Mouse (Mus musculus): ENCODE results near the gene Spag8. TPM values are rescaled to one million over a fixed set of nuclear protein-coding genes. Genes with fewer than 3 reads are reported as not detected.

Gene Spag8
- polyA plus RNA-seq (2011; ENCODE audit: insufficient read depth, insufficient read length, low read depth, missing spikeins) = 0.50 and 0.97 TPM in 2 replicates

DNA sequence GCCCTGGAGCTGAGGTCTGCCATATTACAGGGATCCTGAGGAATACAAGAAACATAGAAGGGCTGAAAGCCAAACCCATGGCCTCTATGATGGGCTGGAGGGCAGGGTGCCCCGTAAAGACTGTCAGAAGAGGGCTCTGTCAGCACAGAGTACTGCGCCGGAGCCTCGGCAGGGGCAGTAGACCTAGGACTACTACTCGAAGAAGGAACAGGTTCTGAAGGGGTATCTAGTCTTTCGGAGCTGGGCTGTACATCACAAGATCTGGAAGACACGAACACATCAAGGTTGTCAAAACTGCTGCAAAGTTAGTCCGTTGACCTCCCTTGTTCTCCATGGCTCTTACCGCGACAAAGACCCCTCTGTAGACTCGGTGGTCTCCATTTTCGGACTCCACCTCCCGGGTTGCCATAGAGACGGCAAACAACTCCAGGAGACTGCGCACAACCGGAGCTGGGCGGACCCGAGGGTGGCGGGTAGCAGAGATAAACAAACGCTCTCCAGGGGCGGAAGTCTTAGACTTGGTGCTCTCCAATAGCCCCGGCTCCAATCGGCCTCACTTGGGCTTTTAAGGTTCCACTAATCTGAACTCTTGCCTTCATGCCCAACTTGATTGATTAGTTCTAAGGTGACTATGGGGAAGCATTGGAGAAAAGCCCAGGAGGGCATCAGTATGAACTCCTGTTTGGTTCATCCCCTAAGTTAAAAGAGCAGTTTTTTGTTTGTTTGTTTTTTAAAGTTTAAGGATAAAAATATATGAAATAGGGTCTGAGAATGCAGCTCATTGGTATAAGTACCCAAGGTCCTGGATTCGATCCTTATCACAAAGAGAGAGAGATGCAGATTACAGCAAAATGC lies at the start of gene Spag8:
TSS of gene Spag8 (minus strand) at position 434 of the 855 bp plus-strand sequence.
- no peaks in the 10 kb centered on the region for H3K9me3 ChIP-seq (replicated peaks; ENCODE audit: control insufficient read depth, insufficient read depth, low read length, poor library complexity, severe bottlenecking)
- H3K27ac ChIP-seq (ENCODE audit: insufficient read depth, low read length) = no peak within 1 kb of the TSS
- 0 out of 2 replicates have a peak within 1 kb of the TSS, but pooled peaks have one; percentile 24 for H3K4me3 ChIP-seq (ENCODE audit: low read depth, low read length)
- no peaks in the 10 kb centered on the region for H3K36me3 ChIP-seq (ENCODE audit: control insufficient read depth, insufficient read depth, low read length, poor library complexity, severe bottlenecking)
- no peaks in the 10 kb centered on the region for H3K27me3 ChIP-seq (ENCODE audit: control insufficient read depth, insufficient read depth, low read length, poor library complexity, severe bottlenecking)
- no peaks in the 10 kb centered on the region for H3K4me1 ChIP-seq (ENCODE audit: control insufficient read depth, insufficient read depth, low read length)
- no peak for TF ChIP-seq CTCF (IDR thresholded peaks at IDR 0.05; ENCODE audit: low read depth, low read length)
- no peak for TF ChIP-seq EP300 (IDR thresholded peaks at IDR 0.05; ENCODE audit: insufficient read depth, low read depth, low read length)
- TF ChIP-seq POLR2A (IDR thresholded peaks at IDR 0.05; ENCODE audit: insufficient read depth, low read length) = no peak
- H3K9ac ChIP-seq (ENCODE audit: low read depth, poor library complexity, severe bottlenecking) = no peak within 1 kb of the TSS

DNA sequence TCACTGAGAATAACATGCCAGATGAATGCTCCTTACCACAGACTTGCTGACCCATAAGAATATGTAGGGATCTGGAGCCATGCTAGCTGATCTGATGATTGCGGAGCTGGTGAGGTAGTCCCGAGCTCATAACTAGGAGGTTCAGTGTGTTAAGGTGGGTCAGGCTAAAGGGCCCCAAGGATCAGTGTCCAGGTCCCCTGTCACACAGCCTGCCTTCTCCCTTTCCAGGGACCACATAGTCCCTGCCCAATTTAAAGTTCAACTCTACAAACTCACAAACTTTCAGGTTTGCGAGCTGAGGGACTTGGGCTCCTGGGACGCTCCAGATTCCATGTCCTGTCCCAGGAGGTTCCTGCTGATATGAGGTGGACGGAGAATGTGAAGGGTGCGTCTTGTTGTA lies 47.3 kb upstream of the Spag8 start, which contains the start of gene Olfr70:
TSS of gene Olfr70 (minus strand) at position 101 of the 400 bp plus-strand sequence.
- Histone ChIP-seq H3K4me1 (ENCODE audit: control insufficient read depth, insufficient read depth, low read length) (no peaks in the 10 kb centered on the region), H3K36me3 (ENCODE audit: control insufficient read depth, insufficient read depth, low read length, poor library complexity, severe bottlenecking) (no peaks in the 10 kb centered on the region), H3K9ac (ENCODE audit: low read depth, poor library complexity, severe bottlenecking) (no peak within 1 kb of the TSS), H3K9me3 (replicated peaks; ENCODE audit: control insufficient read depth, insufficient read depth, low read length, poor library complexity, severe bottlenecking) (no peaks in the 10 kb centered on the region), H3K27ac (ENCODE audit: insufficient read depth, low read length) (no peak within 1 kb of the TSS), H3K4me3 (ENCODE audit: low read depth, low read length) (no peak within 1 kb of the TSS), H3K27me3 (ENCODE audit: control insufficient read depth, insufficient read depth, low read length, poor library complexity, severe bottlenecking) (no peaks in the 10 kb centered on the region)
- TF ChIP-seq EP300 (IDR thresholded peaks at IDR 0.05; ENCODE audit: insufficient read depth, low read depth, low read length) = no peak
- no peak for TF ChIP-seq CTCF (IDR thresholded peaks at IDR 0.05; ENCODE audit: low read depth, low read length)
- TF ChIP-seq POLR2A (IDR thresholded peaks at IDR 0.05; ENCODE audit: insufficient read depth, low read length) = no peak

DNA sequence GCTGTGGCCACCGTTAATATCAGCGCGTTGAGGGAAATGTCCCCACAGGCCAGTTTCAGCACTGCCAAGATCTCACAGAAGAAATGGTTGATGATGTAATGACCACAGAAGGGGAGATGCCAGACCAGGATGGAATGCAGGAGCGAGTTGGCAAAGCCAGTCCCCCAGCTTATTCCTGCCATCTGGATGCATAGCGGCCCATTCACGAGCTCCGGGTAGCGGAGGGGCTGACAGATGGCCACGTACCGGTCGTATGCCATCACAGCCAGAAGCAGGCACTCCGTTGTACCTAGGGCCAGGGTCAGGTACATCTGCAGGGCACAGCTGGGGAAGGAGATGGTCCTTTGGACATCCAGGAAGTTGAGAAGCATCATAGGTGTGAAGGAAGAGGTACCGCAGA lies 43.2 kb upstream of the Spag8 start:
- no peak overlapping the region for H3K27ac ChIP-seq (ENCODE audit: insufficient read depth, low read length)
- H3K27me3 ChIP-seq (ENCODE audit: control insufficient read depth, insufficient read depth, low read length, poor library complexity, severe bottlenecking) = no peaks in the 10 kb centered on the region
- H3K9me3 ChIP-seq (replicated peaks; ENCODE audit: control insufficient read depth, insufficient read depth, low read length, poor library complexity, severe bottlenecking) = no peaks in the 10 kb centered on the region
- no peak overlapping the region for H3K9ac ChIP-seq (ENCODE audit: low read depth, poor library complexity, severe bottlenecking)
- no peak overlapping the region for H3K4me3 ChIP-seq (ENCODE audit: low read depth, low read length)
- TF ChIP-seq EP300 (IDR thresholded peaks at IDR 0.05; ENCODE audit: insufficient read depth, low read depth, low read length) (no peak), POLR2A (IDR thresholded peaks at IDR 0.05; ENCODE audit: insufficient read depth, low read length) (no peak), CTCF (IDR thresholded peaks at IDR 0.05; ENCODE audit: low read depth, low read length) (no peak)
- H3K4me1 ChIP-seq (ENCODE audit: control insufficient read depth, insufficient read depth, low read length) = no peaks in the 10 kb centered on the region
- no peaks in the 10 kb centered on the region for H3K36me3 ChIP-seq (ENCODE audit: control insufficient read depth, insufficient read depth, low read length, poor library complexity, severe bottlenecking)

DNA sequence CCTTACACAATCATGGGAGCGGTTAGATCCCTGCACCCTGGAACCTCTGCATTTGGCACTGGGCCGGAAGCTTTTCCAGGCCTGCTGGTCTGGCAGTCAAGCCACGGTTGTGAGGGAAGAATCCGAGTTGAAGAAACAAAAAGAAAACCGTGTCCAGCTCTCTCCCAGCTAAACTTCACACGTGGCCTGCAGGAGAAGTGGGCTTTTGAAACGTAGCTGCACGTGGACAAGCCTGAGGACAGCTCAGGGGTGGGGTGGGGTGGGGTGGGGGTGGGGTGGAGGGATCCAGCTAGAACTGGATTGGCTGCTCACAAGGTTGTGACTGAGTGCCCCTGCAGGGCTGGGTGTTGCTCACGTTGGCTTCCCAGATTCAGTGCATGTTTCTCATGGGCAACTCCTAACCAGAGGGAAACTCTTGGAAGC lies 41.9 kb upstream of the Spag8 start:
- Histone ChIP-seq H3K4me1 (ENCODE audit: control insufficient read depth, insufficient read depth, low read length) (no peaks in the 10 kb centered on the region), H3K27me3 (ENCODE audit: control insufficient read depth, insufficient read depth, low read length, poor library complexity, severe bottlenecking) (no peaks in the 10 kb centered on the region), H3K4me3 (ENCODE audit: low read depth, low read length) (no peak overlapping the region), H3K9ac (ENCODE audit: low read depth, poor library complexity, severe bottlenecking) (no peak overlapping the region), H3K36me3 (ENCODE audit: control insufficient read depth, insufficient read depth, low read length, poor library complexity, severe bottlenecking) (no peaks in the 10 kb centered on the region), H3K9me3 (replicated peaks; ENCODE audit: control insufficient read depth, insufficient read depth, low read length, poor library complexity, severe bottlenecking) (no peaks in the 10 kb centered on the region), H3K27ac (ENCODE audit: insufficient read depth, low read length) (no peak overlapping the region)
- TF ChIP-seq EP300 (IDR thresholded peaks at IDR 0.05; ENCODE audit: insufficient read depth, low read depth, low read length) = no peak

DNA sequence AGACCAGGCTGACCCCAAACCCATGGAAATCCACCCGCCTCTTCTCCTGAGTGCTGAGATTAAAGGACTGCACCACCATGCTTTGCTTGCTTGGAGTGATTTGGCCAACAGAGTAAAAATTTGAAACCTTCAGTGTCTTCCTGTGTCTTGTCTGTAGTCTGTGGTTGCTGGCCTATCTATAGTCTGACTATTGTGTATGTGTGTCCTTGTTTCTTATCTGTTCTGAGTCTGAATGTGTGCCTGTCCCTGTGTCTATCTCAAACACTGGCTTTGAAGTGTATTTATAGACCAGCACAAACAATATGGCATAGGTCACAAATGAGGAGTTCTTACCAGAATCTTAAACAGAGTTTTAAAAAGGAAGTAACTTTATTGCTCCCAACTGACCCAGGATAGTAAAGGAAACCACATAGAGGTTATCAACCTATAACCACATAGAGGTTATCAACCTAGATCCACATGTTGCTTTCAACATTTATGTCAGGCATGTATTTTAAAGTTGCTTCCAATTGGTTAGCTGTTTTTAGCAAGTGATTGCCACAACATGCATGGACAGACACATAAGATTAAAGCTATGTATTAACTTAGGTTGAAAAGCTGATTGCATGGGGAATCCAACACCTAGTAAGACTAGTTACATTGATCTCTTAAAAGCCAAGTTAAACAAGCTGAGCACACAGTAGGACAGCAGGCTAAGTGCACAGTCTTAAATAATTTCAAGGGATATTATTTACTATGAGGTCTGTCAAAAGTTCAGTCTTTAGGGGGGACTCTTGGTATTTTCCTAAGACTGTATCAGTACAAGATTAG lies 41.2 kb upstream of the Spag8 start:
- no peaks in the 10 kb centered on the region for H3K27me3 ChIP-seq (ENCODE audit: control insufficient read depth, insufficient read depth, low read length, poor library complexity, severe bottlenecking)
- no peak for TF ChIP-seq POLR2A (IDR thresholded peaks at IDR 0.05; ENCODE audit: insufficient read depth, low read length)
- TF ChIP-seq CTCF (IDR thresholded peaks at IDR 0.05; ENCODE audit: low read depth, low read length) = no peak
- no peak for TF ChIP-seq EP300 (IDR thresholded peaks at IDR 0.05; ENCODE audit: insufficient read depth, low read depth, low read length)

More for the DNA sequence above, 41.2 kb upstream of the Spag8 start:
- Histone ChIP-seq H3K36me3 (ENCODE audit: control insufficient read depth, insufficient read depth, low read length, poor library complexity, severe bottlenecking) (no peaks in the 10 kb centered on the region), H3K27ac (ENCODE audit: insufficient read depth, low read length) (no peak overlapping the region), H3K4me1 (ENCODE audit: control insufficient read depth, insufficient read depth, low read length) (no peaks in the 10 kb centered on the region), H3K9me3 (replicated peaks; ENCODE audit: control insufficient read depth, insufficient read depth, low read length, poor library complexity, severe bottlenecking) (no peaks in the 10 kb centered on the region), H3K9ac (ENCODE audit: low read depth, poor library complexity, severe bottlenecking) (no peak overlapping the region), H3K4me3 (ENCODE audit: low read depth, low read length) (no peak overlapping the region)

Measured in ES-Bruce4 (cell line).